Mouse (Mus musculus) G1E (cell line): ENCODE results near the gene Mien1.

Experiments
- CTCF ChIP-seq: IDR thresholded peaks from 2 replicates; pipeline ENCODE4 v1.5.1; 2012; ENCODE audit warnings: low read depth, low read length, inconsistent platforms, mixed read lengths
- GATA1 ChIP-seq: IDR thresholded peaks from 2 replicates; pipeline ENCODE4 v1.6.1; 2012; ENCODE audit warnings: borderline replicate concordance, low read length, inconsistent platforms, mixed read lengths
- GATA2 ChIP-seq: IDR thresholded peaks from 2 replicates; pipeline ENCODE4 v1.6.1; 2012; ENCODE audit warnings: low read depth, low read length, inconsistent platforms, borderline replicate concordance
- TAL1 ChIP-seq: conservative IDR thresholded peaks from 2 replicates; pipeline ENCODE4 v1.6.1; 2012; ENCODE audit warnings: low read depth, low read length, inconsistent platforms, mixed read lengths

GRCm38 (mm10) chr11:98445238-98445637 is 6.4 kb upstream of the Mien1 start:
- TF ChIP-seq TAL1 (no peak), CTCF (no peak), GATA1 (no peak), GATA2 (no peak)
